Mouse (Mus musculus): ENCODE data around the gene Stox2.

Gene Stox2

GRCm38 (mm10) chr8:47413524-47414257 lies 32.5 kb downstream of the Stox2 start:
- TF ChIP-seq GATA4 (IDR thresholded peaks at IDR 0.05; ENCODE audit: insufficient replicate concordance, low read length) = no peak

- no peak for TF ChIP-seq GATA4 (IDR thresholded peaks at IDR 0.05; ENCODE audit: insufficient replicate concordance, low read length)
Observed at GRCm38 (mm10) chr8:47412696-47413523, 33.3 kb downstream of the Stox2 start.

- TF ChIP-seq GATA4 (IDR thresholded peaks at IDR 0.05; ENCODE audit: insufficient replicate concordance, low read length) = no peak
Observed at GRCm38 (mm10) chr8:47411994-47412695, 34.0 kb downstream of the Stox2 start.

GRCm38 (mm10) chr8:47411321-47411720 lies 34.8 kb downstream of the Stox2 start:
- no peak for TF ChIP-seq GATA4 (IDR thresholded peaks at IDR 0.05; ENCODE audit: insufficient replicate concordance, low read length)

- TF ChIP-seq GATA4 (IDR thresholded peaks at IDR 0.05; ENCODE audit: insufficient replicate concordance, low read length) = no peak
Observed at GRCm38 (mm10) chr8:47409061-47409460, 37.1 kb downstream of the Stox2 start.

GRCm38 (mm10) chr8:47404852-47405251 lies 41.3 kb downstream of the Stox2 start:
- TF ChIP-seq GATA4 (IDR thresholded peaks at IDR 0.05; ENCODE audit: insufficient replicate concordance, low read length) = no peak

GRCm38 (mm10) chr8:47392927-47393326 lies 53.2 kb downstream of the Stox2 start:
- TF ChIP-seq GATA4 (IDR thresholded peaks at IDR 0.05; ENCODE audit: insufficient replicate concordance, low read length) = no peak

GRCm38 (mm10) chr8:47392290-47392689 lies 53.9 kb downstream of the Stox2 start:
- no peak for TF ChIP-seq GATA4 (IDR thresholded peaks at IDR 0.05; ENCODE audit: insufficient replicate concordance, low read length)

GRCm38 (mm10) chr8:47391844-47392243 lies 54.3 kb downstream of the Stox2 start:
- TF ChIP-seq GATA4 (IDR thresholded peaks at IDR 0.05; ENCODE audit: insufficient replicate concordance, low read length) = no peak

GRCm38 (mm10) chr8:47389430-47389829 lies 56.7 kb downstream of the Stox2 start:
- TF ChIP-seq GATA4 (IDR thresholded peaks at IDR 0.05; ENCODE audit: insufficient replicate concordance, low read length) = no peak

- peak; percentile 82; the same call in 1 of the 2 replicates for TF ChIP-seq GATA4 (IDR thresholded peaks at IDR 0.05; ENCODE audit: insufficient replicate concordance, low read length)
Observed at GRCm38 (mm10) chr8:47388171-47388570, 58.0 kb downstream of the Stox2 start.

GRCm38 (mm10) chr8:47385810-47386209 lies 60.4 kb downstream of the Stox2 start:
- no peak for TF ChIP-seq GATA4 (IDR thresholded peaks at IDR 0.05; ENCODE audit: insufficient replicate concordance, low read length)

- TF ChIP-seq GATA4 (IDR thresholded peaks at IDR 0.05; ENCODE audit: insufficient replicate concordance, low read length) = no peak
Observed at GRCm38 (mm10) chr8:47384151-47384550, 62.0 kb downstream of the Stox2 start.

GRCm38 (mm10) chr8:47383632-47384031 lies 62.5 kb downstream of the Stox2 start:
- TF ChIP-seq GATA4 (IDR thresholded peaks at IDR 0.05; ENCODE audit: insufficient replicate concordance, low read length) = no peak

GRCm38 (mm10) chr8:47381216-47381615 lies 64.9 kb downstream of the Stox2 start:
- TF ChIP-seq GATA4 (IDR thresholded peaks at IDR 0.05; ENCODE audit: insufficient replicate concordance, low read length) = no peak

GRCm38 (mm10) chr8:47380725-47381124 lies 65.4 kb downstream of the Stox2 start:
- no peak for TF ChIP-seq GATA4 (IDR thresholded peaks at IDR 0.05; ENCODE audit: insufficient replicate concordance, low read length)
